Mouse (Mus musculus) fibroblast of lung, adult 2 months (primary cell): ENCODE results near the gene Atg10.
"Not testable (repeated sequence)": the region's sequence is repeated elsewhere in the genome, so short reads cannot be mapped to it uniquely, and the experiment has no call there.

Experiments
- DNase-seq: peaks from one replicate; pipeline ENCODE4 v3.0.0-alpha.2; 2011; ENCODE audit warnings: low read depth

Atg10 gene

GRCm38 (mm10) chr13:90933256-90933655 lies 290.5 kb downstream of the Atg10 start:
- DNase-seq, result peak; percentile 38

GRCm38 (mm10) chr13:90929847-90930246 lies 293.9 kb downstream of the Atg10 start:
- peak; percentile 43 for DNase-seq

DNA sequence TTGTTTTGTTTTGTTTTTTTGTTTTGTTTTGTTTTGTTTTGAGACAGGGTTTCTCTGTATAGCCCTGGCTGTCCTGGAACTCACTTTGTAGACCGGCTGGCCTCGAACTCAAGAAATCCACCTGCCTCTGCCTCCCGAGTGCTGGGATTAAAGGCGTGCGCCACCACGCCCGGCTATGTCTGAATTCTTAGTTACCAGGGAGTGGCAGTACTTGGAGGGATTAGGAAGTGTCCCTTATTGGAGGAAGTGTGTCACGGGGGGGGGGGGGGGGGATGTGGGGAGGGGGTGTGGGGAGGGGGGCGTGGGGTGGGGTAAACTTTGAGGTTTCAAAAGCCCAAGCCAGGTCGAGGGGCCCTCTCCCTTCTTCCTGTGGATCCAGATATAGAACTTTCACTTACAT lies 295.5 kb downstream of the Atg10 start:
- not testable (repeated sequence) for DNase-seq

GRCm38 (mm10) chr13:90926938-90927633 lies 296.7 kb downstream of the Atg10 start:
- no peak for DNase-seq

GRCm38 (mm10) chr13:90926125-90926765 lies 297.5 kb downstream of the Atg10 start:
- DNase-seq, result no peak

GRCm38 (mm10) chr13:90925191-90925590 lies 298.6 kb downstream of the Atg10 start:
- DNase-seq, result no peak

DNA sequence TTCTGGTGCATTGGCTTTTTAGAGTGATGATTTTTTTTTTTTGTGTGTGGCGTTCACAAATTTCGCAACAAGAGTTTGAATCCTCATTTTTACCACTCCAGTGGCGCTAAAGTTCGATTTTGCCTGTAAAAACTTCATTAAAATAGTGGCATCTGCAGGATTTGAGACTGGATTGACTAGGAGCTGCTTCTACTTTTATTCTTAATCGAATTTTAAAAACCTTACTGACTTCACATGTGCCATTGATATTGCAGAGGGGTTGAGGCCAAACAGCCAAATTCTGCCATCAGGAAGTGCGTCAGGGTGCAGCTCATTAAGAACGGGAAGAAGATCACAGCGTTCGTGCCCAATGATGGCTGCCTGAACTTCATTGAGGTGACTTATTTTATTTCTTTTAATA lies 299.7 kb downstream of the Atg10 start:
- no peak for DNase-seq

- not testable (repeated sequence) for DNase-seq
Observed at GRCm38 (mm10) chr13:90923617-90924016, 300.2 kb downstream of the Atg10 start.

DNA sequence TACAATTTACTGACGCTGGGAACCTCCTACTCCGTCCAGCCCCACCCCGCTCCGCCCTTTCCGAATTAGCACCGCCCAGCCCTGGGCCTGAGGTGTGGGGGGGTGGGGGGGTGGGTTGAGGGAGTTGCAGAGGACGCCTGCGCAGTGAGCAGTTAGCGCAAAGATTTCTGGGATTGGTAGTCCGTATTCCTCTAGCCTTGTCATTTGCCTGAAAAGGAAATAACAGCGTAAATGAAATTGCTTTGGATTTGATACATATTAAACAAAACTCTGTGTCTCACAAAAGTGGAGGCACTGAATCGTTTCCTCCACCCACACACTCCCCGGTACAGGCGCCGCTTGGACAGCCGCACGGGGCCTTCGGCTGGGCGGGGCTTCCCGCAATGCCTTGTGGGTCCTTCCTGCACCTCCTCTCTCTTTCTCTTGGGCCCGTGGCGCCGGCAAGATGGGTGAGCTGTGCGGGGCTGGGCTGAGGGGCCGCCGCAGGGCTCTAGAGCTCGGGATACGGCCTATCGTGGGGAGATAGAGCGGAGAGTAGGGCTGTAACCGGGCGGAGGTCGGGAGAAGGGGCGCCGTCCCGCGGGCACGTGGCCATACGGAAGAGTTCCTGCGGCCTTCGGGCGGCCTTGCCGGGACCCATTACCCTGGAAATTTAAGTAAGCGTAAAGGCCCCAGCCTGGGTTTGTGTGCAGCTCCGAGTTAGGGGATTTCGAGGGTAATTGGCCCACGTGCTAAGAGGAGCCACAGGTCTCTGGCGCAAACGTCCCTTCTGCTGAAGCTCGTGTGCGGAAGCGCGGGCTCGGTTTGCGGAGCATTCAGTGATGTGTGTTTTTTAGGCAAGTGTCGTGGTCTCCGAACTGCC lies 300.8 kb downstream of the Atg10 start, which contains the start of gene Rps23:
TSS of gene Rps23 (plus strand) at position 208 of the 862 bp plus-strand sequence.
- peak; percentile 85 for DNase-seq

DNA sequence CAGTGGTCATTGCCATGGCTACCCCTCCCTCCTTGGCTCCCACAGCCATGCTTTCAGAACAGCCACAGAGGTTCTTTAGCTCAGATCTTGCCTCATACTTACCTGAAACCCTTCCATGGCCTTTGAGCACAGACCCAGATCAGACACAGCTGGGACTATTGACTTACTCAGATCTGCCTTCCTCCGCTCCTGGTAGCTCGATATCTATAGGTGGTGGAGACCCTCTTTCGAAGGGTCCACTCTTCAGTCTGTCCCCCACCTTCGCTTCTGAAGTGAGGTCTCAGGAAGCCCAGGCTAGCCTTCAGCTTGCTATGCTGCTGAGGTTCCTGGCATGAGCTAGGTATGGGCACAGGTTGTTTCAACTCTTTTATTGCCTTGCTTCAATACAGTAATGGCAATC lies 309.0 kb downstream of the Atg10 start:
- no peak for DNase-seq

DNA sequence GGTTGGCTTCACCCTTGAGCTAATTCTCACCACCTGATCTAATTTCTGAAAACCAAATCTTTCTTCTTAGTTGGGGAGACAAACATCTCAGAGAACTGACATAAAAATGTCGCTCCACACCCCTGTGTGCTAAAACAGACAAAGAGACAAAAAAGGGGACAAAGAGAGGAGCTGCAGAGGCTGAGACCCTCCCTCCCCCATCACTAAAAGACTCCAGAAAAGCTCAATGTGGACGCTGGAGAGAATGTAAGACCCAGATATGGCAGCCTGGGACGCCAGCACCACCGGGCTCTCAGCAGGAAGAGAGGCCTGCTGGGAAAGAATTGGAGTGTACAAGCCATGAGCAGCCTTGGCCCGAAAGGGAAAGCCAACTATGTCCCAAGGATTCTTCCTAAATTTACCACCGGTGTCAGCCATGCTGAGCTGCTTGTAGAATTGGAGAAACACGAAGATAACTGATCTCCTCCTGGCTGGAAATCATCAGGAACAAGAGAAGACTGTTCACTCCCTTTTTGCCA lies 310.0 kb downstream of the Atg10 start:
- DNase-seq, result no peak

DNA sequence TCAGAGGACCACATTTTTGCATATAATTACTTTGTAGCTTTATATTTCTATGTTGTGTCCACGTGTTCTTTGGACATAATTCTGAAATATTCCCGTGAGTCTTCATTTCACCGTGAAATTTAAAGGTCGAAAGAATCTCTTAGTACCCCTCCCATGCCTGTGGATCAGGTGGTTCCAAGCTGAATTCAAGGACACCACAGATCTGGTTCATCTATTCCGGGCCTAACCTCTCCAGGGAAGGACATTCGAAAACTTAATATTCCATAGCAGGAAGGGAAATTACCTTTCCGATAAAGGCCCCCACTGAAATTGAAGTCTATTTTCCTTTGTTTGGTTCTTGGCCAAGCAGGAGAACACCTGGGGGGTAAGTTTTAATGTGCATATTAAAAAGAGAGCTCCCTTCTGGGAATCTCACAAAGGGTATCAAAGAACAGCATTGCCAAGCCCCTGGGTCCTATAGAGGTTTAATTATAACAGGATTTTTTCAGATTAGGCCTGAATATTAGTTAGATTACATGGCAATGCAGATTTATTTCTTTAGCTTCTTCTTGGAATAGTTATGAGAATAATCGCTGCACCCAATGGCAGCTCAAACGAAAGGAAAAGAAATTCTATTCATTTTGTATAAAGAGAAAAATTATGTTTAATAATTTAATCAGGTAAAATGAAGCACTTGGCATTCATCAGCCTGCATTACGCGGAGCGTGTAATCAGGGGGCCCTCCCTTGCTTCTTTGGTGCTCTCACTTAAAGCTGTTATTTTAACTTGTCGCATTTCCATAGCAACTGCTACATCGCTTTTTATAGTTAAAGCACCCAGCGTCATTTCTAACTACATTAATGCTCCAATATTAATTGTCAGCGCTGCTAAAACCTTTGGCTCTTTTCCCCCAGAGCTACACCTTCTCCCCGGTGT lies 310.8 kb downstream of the Atg10 start:
- no peak for DNase-seq

DNA sequence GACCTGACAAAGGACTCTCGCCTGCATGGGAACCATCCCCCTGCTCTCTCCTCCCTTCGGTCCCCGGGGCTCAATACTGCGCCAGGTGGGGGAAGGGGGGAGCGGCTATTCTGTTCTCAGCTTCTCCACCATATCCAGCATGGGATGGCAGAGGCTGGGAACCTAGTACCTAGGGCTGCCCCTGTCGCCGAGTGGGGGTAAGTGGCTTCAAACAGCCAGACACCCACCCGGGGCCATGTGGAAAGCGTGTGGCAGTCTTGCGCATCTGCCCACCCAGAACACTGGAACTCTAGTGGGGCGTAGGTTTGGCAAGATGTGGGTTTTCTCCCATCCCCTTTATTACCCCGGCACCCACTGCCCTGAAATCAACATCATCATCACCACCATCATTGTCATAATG lies 316.4 kb downstream of the Atg10 start:
- no peak for DNase-seq

- DNase-seq, result no peak
Observed at GRCm38 (mm10) chr13:90905176-90905575, 318.6 kb downstream of the Atg10 start, which contains the start of gene Atp6ap1l. Gene Atp6ap1l (minus strand): TSS chr13:90905355.

DNA sequence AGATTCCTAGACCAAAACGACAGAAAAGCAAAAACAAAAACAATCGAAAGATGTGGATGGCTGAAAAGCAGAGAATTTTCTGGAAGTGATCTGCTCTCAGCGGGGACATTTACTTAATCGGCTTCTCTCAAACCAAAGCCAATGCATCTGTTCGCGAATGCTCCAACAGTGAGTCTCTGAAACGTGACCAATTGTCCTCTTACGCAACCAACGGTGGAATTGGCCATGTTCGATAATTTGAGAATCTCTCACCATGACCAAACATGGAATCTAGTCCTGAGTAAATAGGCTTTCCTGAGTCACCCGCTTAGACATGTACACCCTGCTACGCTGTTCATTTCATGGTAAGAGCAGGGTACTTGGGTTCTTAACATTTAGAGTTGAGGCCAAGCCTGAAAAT lies 326.9 kb downstream of the Atg10 start:
- DNase-seq, result peak; percentile 23

DNA sequence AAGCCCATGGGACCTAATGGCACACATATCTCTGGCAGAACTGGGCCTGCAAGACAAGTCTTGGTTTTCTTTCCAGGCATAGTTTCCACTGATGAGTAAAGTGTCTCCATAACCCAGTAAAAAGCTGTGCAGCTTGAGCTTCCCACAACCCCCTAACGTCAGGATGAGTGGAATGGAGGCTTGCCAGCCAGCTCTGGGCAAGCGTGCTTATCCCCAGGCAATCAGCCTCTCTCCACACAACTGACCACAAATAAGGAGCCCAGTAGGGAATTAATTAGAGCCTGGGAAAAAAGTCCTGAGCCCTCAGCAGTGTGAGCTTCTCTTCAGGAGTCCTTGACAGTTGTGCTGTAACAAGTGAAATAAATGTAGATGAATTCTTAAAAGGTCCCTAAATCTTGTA lies 327.7 kb downstream of the Atg10 start:
- DNase-seq, result peak; percentile 63

DNA sequence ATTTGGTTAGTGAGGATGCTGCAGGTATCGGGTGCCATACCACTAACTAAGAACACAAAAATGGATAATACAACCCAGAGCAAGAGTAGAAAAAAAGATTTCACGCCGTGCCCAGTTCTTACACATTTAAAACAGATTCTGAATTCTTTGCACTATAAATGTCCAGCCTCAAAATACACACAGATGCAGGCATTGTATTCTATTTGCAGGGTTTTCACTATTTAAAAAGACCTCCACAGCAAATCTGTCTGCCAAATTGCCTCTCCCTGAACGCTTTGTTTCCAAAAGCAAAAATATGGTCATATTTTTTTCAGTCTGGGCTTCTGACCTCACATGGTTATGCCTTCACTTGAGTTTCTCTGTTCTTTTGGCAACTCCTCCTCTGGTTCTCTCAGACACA lies 328.9 kb downstream of the Atg10 start:
- DNase-seq, result no peak

DNA sequence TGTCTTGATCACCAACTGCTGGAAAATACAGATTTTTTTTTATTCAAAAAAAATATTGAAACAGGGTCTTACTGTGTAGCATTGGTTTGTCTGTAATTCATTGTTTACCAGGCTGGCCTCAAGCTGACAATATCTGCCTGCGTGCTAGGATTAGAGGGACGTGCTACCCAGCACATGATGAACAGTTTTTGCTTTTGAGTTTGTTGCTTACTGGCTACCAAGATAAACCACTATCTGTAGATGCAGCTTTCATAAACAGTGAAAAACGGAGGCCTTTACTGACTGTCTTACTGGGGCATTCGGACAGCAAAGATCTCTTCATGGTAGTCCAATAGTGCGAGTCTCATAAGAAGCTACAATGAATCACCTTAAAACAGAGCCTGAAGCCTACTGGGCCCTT lies 333.7 kb downstream of the Atg10 start:
- no peak for DNase-seq

GRCm38 (mm10) chr13:90886568-90886983 lies 337.2 kb downstream of the Atg10 start:
- peak; percentile 59 for DNase-seq

GRCm38 (mm10) chr13:90885856-90886532 lies 337.8 kb downstream of the Atg10 start:
- DNase-seq, result no peak
